Mouse (Mus musculus) liver, embryonic 14.5 days (tissue): ENCODE measurements around the gene Bcl7a.

Experiments
- CTCF ChIP-seq: IDR thresholded peaks from 2 replicates; pipeline ENCODE4 v1.5.1; 2016; ENCODE audit warnings: antibody characterized with exemption, low read depth, control low read depth
- EP300 ChIP-seq: IDR thresholded peaks from 2 replicates; pipeline ENCODE4 v1.6.1; 2016; ENCODE audit warnings: antibody characterized with exemption, low read depth

DNA sequence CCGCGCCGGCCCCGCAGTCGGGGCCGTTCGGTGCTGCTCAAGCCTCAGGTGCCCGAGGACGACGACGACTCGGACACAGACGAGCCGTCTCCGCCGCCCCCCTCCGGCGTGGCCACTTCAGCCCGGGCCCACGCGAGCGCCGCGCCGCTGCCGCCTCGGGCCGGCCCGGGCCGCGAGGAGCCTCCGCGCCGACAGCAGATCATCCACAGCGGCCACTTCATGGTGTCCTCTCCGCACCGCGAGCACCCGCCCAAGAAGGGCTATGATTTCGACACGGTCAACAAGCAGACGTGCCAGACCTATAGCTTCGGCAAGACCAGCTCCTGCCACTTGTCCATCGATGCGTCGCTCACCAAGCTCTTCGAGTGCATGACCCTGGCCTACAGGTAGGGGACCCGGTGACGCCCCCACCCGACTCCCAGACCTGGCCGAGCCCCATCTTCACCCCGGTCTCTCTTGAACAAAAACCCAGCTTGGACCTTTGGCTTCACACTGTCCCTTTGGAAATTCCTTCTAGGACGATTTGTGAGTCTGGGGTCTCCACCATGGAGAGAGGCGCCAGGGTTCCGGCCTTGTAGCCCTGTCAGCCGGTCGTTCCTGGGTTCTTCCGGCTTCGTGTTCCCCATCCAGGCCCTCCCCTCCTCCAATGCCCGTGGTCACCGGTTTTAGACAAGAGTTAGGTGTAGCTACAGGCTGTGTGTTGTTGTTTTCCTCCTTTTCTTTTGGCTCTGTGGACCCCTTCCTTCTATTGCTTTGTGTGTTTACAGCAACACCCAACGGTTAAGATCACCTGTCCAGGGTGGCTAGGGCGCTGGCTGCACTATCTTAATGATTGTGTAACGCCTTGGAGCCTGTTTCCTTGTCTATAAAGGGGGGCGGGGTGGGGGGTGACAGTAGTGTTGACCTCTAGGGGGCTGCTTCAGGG lies 51.6 kb downstream of the Bcl7a start:
- no peak for TF ChIP-seq CTCF
- no peak for TF ChIP-seq EP300
